Mouse (Mus musculus) olfactory bulb, adult 2 months (tissue): ENCODE results near the gene Ly86.

ENCODE experiments used
- CTCF ChIP-seq: fragments of 200-500 bp; IDR thresholded peaks from 2 replicates; pipeline ENCODE4 v1.5.1; 2012; ENCODE audit warnings: low read depth, mild to moderate bottlenecking, low read length, moderate library complexity; ENCODE audit not compliant: insufficient read depth
- POLR2A ChIP-seq: fragments of 200-500 bp; IDR thresholded peaks from 2 replicates; pipeline ENCODE4 v1.6.1; 2012; ENCODE audit warnings: mild to moderate bottlenecking, low read depth, low read length, moderate library complexity; ENCODE audit not compliant: insufficient read depth

- TF ChIP-seq CTCF: no peak
- TF ChIP-seq POLR2A: no peak
Measured at GRCm38 (mm10) chr13:37399340-37399739, 54.3 kb downstream of the Ly86 start.
